Mouse (Mus musculus) cerebellum, adult (tissue): ENCODE results near the gene Mpg.

Source experiments
- ATAC-seq: cut with Nextera tagmentation; 2 replicates; pipeline ENCODE4 v1.9.2; 2017; ENCODE audit warnings: mild to moderate bottlenecking, moderate library complexity, mixed read lengths; ENCODE audit not compliant: insufficient number of reproducible peaks, low FRiP score, low TSS enrichment

Gene Mpg

DNA sequence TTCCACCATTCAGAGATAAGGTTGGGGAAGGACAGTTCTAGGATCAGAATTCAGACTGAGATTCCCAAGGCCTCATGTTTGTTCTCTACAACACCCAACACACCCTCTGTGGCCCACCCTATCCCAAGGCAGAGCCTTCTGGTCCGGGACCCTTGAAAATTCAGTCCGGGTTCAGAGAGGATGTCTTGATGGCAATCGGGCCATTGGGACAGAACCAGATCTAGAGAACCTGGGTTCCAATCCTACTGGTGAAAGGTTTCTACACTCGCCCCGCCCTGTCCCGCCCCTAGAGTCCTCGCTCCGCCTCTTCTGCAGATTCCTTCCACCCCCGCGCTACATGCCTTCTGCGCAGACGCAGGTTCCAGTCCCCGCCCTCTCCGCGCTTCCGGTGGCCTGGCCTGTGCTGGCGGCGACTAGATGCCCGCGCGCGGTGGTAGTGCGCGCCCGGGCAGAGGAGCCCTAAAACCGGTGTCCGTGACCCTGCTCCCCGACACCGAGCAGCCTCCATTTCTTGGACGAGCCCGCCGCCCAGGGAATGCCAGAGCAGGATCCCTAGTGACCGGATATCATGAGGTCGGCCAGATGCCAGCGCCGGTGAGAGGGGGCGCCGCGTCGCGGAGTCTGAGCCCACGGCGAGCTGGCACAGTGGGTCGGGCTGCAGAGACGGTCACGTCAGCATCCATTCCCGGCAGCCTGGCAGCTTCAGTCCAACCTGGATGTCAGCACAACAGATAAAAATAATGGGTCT lies at the start of gene Mpg:
Gene Mpg, plus strand, starts transcription at position 382 of the 748 bp plus-strand sequence.
- peak; percentile 74 for ATAC-seq

DNA sequence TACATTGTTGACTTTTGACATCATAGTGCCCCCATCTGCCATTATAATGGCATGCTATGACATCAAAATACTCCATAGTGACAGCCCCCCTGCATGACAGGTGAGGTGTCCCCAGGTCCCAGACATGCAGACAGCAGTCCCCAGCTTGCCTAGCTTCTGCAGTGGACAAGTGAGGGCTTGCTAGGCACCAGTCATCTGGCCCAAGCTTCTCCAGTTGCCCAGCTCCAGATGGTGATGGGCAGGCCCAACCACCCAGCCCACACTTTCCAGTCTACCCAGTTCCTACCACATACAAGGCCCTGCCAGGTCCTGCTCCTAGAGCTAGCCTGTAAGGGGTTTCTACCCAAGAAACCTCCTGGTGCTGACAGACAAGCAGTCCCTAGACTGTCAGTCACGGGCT lies 47.8 kb upstream of the Mpg start:
- ATAC-seq: no peak

DNA sequence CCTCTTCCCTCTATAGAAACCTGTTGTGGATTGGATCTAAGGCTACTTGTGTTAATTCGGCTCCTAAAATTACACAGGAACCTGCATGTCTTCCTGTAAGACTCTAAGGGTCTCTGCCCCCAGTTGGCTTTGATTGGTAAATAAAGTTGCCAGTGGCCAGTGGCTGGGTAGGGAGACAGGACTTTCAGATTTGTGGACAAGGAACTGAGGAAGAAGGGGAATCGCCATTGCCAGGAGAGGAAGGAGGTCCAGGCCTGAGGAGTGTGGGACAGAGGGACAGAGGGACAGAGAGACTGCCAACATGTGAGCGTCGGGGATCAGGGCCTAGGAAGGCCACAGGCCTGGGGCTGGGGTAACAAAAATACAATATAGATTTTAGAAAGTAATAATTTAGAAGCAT lies 45.1 kb upstream of the Mpg start:
- no peak for ATAC-seq

DNA sequence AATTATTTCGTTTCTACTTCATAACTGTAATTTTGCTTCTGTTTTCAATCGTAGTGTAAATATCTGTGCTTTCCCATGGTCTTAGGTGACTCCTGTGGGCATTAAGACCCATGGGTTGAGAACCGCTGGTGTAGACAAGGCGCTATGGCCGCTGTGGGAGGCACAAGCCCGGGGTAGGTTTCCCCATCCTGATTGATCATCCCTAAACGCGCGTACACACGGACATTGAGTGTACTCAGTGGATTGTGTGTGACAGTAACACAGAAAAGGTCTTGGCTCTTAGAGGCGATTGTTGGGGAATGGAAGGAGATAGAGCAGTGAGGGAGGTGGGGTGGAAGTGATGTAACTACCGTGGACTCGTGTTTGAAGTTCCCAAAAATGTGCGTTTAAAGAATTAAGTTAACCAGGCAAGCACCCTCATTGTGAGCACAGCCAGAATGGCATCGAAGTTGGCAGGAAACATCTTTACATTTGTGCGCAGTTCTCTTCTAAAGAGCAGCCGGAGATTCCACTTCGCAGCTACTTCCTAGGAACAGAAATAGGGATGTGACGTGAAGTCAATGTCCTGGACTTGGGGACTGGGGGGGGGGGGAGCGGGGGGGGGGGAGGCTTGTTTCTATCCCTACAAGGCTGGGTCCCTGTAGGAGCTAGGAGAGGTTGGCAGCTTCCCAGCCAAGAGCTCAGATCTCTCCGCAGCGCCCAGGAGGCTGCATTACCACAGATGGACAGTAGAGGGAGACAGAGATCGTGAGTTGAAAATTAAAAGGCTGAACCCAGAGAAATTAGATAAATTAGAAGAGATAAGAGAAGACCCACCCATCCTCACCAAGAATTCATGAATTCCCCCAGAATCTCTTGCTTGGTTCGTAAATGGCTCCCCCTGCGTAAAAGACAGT lies 44.1 kb upstream of the Mpg start:
- ATAC-seq: peak; percentile 76

DNA sequence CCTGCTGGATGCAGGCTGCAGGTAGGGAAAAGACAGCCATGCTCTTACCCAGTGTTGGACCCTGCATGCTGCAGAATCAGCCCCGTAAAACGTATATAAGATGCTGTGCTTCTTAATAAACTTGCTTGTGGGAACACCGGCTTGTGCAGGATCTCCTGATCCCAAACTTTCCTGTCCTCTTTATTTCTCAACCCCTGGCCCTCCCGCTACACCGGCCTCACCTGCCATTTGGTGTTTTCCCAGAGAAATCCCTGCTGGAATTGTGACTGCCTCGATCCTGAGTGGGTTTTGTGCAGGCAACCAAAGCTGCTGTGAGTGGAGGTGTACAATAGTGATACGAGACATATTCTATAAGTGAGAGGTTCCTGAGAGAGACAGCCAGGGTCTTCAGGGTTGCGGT lies 41.8 kb upstream of the Mpg start:
- ATAC-seq: no peak

DNA sequence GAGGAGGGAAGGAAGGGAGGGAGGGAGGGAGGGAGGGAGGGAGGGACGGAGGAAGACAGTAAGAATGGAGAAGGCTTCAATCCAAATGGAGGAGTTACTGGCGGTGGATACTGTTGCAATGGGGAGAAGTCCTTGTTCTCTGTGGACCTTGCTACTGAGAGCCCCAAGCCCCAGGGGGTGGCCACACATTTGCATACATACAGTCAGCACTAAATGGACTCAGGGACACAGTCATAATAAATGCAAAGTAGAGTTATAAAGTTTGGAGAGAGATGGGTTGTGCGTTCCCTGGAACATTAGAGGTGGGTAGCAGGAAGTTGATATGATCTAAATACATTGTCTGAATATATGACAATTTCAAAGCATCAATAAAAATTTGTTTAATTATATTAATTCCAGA lies 40.3 kb upstream of the Mpg start:
- no peak for ATAC-seq

DNA sequence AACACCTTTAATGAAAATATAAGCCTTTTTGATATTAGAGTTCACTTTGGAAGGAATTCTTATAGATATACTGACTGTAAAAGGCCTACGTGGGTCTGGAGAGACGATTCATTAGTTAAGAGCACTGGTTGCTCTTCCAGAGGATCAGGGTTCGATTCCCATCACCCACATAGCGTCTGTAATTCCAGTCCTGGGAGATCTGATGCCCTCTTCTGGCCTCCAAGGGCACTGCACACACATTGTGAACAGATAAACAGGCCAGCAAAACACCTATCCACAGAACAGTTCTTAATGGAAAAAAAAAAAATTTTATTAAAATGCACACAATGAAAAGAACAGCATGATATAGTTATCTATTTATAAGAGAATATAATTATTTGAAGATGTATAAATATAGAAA lies 39.0 kb upstream of the Mpg start:
- ATAC-seq: no peak

DNA sequence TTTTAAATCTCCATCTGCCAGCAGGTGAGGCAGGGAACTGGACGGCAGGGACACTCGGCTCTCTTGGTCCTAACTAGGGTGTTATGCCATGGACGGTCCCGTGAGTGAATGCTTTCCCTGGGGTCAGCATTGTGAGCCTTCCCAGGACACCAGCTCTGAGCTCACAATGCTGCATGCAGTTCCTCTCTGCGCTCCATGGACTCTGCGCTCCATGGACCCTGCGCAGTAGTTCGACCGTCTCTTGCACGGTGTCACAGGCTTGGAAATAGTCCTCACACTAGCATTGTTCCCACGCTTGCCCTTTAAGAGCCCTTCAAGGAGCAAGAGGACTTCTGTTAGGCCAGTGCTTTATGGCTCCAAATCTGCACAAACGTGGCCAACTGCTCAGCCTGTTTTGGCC lies 37.4 kb upstream of the Mpg start:
- no peak for ATAC-seq

DNA sequence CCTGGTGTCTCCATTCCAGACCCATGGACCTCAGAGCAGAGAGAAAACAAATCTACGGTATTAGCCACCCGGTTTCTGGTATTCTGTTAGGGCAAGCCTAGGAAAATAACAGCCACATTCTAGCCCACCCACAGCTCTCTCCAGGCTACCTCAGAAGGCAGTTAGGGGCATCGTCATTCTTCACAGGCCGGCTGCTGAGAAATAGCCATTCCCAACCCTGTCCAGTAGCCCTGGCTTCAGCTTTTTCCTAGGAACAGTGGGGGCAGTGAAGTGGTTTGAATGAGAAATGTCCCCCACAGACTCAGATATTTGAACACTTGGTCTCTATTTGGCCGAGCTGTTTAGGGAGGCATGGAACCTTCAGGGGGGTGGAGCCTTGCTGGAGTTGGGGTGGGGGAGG lies 36.9 kb upstream of the Mpg start:
- no peak for ATAC-seq

DNA sequence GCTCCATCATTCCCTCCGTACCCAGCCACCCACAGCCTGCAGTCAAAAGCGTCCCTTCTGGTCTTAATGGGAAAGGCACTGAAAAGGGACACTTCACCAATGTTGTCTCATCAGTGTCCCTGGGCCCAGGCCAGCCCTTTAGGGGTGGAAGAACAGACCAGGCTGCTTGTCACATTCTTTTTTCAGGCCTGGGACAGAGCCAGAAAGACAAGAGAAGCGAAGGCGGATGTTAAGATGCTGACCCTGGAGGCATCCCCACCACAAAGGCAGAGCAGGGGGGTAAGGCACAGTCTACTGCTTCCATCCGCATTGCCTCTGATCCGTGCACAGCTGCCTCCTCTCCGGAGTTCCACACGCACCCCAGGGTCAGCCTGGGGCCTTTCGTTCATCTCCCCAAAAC lies 36.2 kb upstream of the Mpg start:
- no peak for ATAC-seq

DNA sequence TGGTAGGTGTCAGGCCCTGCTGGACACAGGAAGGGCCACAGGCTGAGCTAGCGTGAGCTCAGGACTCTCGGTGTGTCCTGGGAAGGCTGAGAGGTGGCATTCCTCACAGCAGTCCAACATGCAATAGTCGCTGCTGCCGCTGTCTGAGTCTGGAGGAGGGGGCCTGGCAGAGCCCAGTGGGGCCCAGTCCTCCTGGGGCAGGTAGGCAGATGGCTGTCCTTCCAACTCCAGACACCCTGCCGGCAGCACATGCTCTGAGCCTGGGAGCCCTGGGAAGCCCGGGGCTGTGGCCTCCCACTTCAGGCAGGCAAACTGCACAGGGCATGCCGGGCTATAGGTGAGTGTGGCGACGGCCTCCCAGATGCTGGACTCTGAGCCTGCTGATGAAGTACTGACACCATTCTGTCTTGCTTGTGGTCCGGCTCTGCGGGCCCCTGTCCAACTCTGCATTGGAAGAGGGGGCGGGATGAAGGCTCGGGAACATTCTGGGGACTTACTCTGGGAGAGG lies 35.6 kb upstream of the Mpg start:
- peak; percentile 52 for ATAC-seq

DNA sequence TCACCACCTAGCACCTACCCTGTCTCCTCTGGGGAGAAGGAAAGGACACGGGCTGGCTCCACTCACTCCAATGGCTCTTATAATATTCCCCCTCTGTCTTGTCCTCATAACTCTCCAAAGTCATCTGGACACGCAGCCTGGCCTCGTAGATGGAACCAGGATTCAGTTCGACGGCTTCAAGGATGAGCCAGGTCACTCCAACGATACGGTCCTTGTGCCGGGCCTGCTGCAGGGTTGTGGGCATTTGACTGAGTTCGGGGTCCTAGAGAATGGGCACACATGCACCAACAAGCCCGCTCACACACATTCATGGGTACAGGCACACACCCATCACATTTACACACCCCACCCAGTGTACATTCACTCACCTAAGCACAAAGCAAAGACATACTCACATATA lies 33.1 kb upstream of the Mpg start:
- ATAC-seq: no peak

DNA sequence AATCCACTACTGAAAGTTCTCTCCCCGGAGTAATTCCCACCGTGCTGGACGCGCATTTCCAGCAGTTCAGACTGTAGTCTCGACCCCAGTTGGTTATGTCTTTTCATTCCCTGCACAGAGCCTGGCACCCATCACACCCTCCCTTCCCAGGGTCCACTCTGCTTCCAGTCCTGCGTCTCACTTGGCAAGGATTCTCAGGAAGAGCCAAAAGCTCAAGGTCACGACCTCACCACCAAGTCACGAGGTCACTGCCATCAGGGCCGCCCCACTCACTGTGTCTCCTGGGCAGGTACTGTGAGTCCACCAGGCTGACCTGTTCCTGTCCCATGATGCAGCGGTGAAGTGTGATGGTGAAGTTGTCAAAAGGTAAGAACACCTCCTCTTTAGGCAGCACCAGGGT lies 32.2 kb upstream of the Mpg start:
- no peak for ATAC-seq

DNA sequence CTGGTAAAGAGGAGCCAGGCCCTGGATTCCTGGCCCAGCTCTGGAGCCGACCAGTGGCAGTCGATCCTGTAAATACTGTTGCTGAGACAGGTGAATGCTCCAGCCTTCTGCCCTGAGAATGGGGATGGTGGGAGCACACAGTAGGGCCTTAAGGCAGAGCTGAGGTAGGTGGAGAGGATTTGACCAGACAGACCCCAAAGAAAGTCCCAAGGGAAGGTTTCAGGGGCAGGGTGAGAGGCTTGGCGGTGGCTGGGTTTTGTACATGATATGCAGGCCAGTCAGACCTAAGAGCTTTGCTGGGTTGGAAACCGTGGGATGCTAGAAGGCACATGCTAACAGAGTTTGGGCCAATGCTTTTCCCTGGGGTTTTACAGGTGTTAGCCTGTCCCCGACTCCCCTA lies 31.7 kb upstream of the Mpg start:
- no peak for ATAC-seq

DNA sequence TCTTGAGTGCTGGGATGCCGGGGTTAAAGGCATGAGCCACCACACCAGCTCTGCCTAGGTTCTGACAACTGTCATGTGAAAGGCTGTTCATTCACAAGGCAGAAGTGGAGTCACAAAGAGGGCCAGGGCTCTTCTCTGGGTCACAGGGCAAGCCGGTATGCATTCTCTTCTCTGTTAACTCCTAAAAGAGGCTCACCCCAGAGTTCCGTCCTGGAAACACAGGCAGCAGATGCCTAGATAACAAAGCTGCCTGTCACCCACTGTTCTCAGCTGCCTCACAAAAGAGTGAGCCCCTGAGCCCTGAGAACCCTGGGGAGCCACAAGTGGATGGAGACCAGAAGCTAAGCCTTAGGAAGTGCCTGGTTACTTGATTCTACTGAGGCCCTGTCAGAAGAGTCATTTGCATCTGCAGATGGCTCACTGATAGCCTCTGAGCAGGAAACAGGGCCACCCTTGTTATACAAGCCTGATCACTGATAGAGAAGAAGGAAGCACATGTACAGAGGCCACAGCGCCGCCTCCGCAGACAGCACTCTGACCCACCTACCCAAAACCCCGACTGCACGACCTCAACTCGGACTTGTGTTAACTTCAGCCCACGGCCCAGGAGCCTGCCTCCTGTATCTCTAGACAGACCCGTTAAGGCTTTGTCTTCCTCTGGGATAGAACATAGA lies 30.3 kb upstream of the Mpg start:
- no peak for ATAC-seq

DNA sequence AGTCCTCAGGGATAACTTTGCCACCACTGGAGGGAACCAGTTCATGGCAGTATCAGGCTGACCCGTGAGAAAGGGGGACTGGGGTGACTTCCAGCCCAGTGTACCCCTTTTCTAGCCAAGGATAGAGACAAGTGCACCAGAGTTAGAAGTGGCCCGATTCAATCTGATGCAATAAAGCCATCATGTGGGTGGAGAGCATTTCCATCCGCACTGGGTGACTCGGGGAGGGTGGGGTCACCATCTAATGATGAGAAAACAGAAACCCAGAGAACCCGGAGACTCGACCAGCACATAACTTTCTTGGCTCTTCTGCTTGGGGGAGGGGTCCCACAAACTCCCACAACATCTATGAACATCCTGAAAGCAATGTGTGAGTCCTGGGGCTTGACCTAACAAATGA lies 29.6 kb upstream of the Mpg start:
- no peak for ATAC-seq

DNA sequence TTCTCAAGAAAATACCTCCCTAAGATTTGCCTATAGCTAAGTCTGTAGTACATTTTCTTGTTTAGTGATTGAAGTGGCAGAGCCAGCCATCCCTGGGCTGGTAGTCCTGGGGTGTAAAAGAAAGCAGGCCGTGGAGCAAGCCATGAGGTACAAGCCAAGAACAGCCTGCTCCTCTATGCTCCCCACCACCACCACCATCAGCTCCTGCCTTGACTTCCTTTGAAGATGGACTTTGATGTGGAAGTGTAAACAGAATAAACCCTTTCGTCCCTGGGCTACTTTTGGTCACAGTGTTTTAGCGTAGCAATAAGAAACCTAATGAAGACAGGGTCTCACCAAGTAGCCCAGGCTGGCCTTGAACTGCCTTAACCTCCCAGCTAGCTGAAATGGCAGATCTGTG lies 28.5 kb upstream of the Mpg start:
- ATAC-seq: no peak

DNA sequence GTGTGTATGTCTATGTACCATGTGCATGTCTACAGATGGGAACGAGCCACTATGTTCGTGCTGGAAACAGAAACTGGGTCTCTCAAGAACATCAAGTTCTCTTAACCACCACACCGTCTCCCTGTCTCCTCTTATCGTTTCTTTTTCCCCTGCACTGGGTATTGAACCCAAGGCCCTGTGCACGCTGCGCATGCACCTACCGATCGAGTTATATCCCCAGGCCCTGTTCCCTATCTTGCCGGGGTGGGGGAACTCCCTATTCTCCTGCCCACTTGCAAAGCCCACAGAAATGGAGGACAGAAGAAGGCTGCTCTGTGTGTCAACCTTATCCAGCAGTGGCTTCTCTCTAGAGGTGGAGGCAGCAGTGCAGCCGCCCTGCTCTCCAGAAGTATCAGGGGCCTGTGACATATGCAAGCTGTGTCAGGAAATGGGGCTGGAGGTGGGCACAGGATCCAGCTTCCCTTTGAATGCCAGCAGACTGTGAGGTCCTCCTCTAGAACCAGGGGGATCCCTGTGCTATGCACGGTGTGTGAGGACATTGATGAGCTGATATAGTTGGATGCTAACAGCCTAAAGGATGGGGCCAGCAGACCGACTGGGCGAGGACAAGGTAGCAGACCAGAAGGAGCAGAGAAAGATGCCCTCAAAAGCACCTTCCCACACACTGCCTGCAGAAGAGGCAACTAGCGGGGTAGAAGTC lies 27.9 kb upstream of the Mpg start:
- no peak for ATAC-seq

DNA sequence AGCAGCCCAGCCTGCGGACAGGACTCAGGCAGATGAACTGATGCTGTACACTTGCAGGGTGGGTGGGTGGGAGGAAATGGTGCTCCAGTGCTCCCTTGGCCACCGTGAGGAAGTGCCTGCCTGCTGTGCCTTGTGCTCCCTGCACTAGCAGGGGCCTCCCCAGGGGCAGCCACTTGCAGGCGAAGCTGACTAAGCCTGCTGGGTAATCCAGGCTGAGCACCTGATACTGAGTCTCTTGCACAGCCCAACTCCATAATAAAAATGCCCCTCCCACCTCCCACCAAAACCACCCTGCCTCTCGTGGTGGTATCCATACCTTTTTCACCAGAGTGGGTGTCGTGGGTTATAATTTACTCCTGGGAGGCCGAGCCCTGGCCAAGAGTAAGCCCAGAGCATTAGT lies 27.1 kb upstream of the Mpg start:
- no peak for ATAC-seq

DNA sequence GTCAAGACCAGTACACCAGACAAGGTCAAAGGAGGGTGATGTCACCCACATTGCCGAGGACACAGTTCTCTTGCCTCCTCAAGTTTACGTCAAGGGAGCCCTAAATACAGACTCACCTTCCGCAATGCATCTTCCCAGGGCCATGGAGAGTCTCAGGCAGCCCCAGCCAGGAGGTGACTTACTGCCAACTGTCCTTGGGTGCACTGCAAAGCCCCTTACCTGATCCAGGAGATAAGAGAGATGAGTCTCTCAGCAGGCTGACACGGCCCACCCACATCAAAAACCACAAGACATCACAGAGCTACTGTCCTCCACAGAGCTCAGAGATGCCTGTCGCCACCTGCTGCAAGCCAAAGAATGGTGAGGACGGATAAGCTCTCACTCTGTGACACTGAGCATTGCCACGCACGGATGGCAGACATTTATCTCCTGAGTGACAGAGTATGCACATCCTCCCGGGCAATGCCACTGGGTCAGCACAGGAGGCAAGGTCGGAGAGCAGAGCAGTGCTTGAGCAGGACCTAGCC lies 26.2 kb upstream of the Mpg start, which contains the start of gene Il9r:
Gene Il9r, minus strand, starts transcription at position 205 of the 527 bp plus-strand sequence.
- no peak for ATAC-seq
